Mouse (Mus musculus): Measurements from ENCODE around the gene Nfia. TPM values are rescaled to one million over a fixed set of nuclear protein-coding genes. Genes with fewer than 3 reads are reported as not detected.

Gene Nfia
- polyA plus RNA-seq, 1 experiment from 2014 or later = 37.2 TPM

GRCm38 (mm10) chr4:97847653-97848052 lies 75.1 kb downstream of the Nfia start:
- Histone ChIP-seq H3K9ac (replicated peaks; ENCODE audit: low read length) (no peak overlapping the region), H3K4me3 (replicated peaks; ENCODE audit: low read depth, low read length) (no peak overlapping the region), H3K36me3 (ENCODE audit: control insufficient read depth, insufficient read depth, low read length) (no peaks in the 10 kb centered on the region), H3K27ac (replicated peaks; ENCODE audit: low read depth, low read length) (no peak overlapping the region), H3K4me2 (ENCODE audit: low read length) (no peak overlapping the region), H3K4me1 (ENCODE audit: control insufficient read depth, insufficient read depth, low read length) (peaks cover 10% of the 10 kb centered on the region; the same call in 1 of the 2 replicates), H3K27me3 (ENCODE audit: control insufficient read depth, insufficient read depth, low read length) (peaks cover 26% of the 10 kb centered on the region), H3K9me3 (ENCODE audit: control insufficient read depth, low read length) (no peaks in the 10 kb centered on the region)
- WGBS = 85% methylated on average over 5 of the region's 5 CpGs
- no peak for ATAC-seq (ENCODE audit: low FRiP score, low TSS enrichment)
- DNase-seq = no peak

- no peak for ATAC-seq (ENCODE audit: low FRiP score, low TSS enrichment)
- 92% methylated on average over 3 of the region's 3 CpGs for WGBS
These were observed 78.5 kb downstream of the Nfia start for GRCm38 (mm10) chr4:97850991-97851390.

GRCm38 (mm10) chr4:97851698-97852097 lies 79.2 kb downstream of the Nfia start:
- H3K4me3 ChIP-seq (replicated peaks; ENCODE audit: low read depth, low read length) = no peak overlapping the region
- H3K27me3 ChIP-seq (ENCODE audit: control insufficient read depth, insufficient read depth, low read length) = peaks cover 12% of the 10 kb centered on the region
- H3K36me3 ChIP-seq (ENCODE audit: control insufficient read depth, insufficient read depth, low read length) = no peaks in the 10 kb centered on the region
- H3K9me3 ChIP-seq (ENCODE audit: control insufficient read depth, low read length) = no peaks in the 10 kb centered on the region
- no peak overlapping the region for H3K9ac ChIP-seq (replicated peaks; ENCODE audit: low read length)
- no peak overlapping the region for H3K4me2 ChIP-seq (ENCODE audit: low read length)
- H3K4me1 ChIP-seq (ENCODE audit: control insufficient read depth, insufficient read depth, low read length) = no peaks in the 10 kb centered on the region
- 54% methylated on average over 5 of the region's 5 CpGs for WGBS
- DNase-seq (no peak), ATAC-seq (ENCODE audit: low FRiP score, low TSS enrichment) (no peak)
- no peak overlapping the region for H3K27ac ChIP-seq (replicated peaks; ENCODE audit: low read depth, low read length)

More at GRCm38 (mm10) chr4:97850991-97851390, 78.5 kb downstream of the Nfia start:
- H3K4me2 ChIP-seq (ENCODE audit: low read length) = no peak overlapping the region
- no peak for DNase-seq
- peaks cover 19% of the 10 kb centered on the region for H3K27me3 ChIP-seq (ENCODE audit: control insufficient read depth, insufficient read depth, low read length)
- H3K4me3 ChIP-seq (replicated peaks; ENCODE audit: low read depth, low read length) = no peak overlapping the region
- no peaks in the 10 kb centered on the region for H3K36me3 ChIP-seq (ENCODE audit: control insufficient read depth, insufficient read depth, low read length)
- no peak overlapping the region for H3K9ac ChIP-seq (replicated peaks; ENCODE audit: low read length)
- no peak overlapping the region for H3K27ac ChIP-seq (replicated peaks; ENCODE audit: low read depth, low read length)
- H3K4me1 ChIP-seq (ENCODE audit: control insufficient read depth, insufficient read depth, low read length) = no peaks in the 10 kb centered on the region
- no peaks in the 10 kb centered on the region for H3K9me3 ChIP-seq (ENCODE audit: control insufficient read depth, low read length)

- no peaks in the 10 kb centered on the region for H3K4me1 ChIP-seq (ENCODE audit: control insufficient read depth, insufficient read depth, low read length)
- no peak overlapping the region for H3K9ac ChIP-seq (replicated peaks; ENCODE audit: low read length)
- H3K9me3 ChIP-seq (ENCODE audit: control insufficient read depth, low read length) = no peaks in the 10 kb centered on the region
- no peak overlapping the region for H3K27ac ChIP-seq (replicated peaks; ENCODE audit: low read depth, low read length)
- 90% methylated on average over 2 of the region's 2 CpGs for WGBS
- no peak for ATAC-seq (ENCODE audit: low FRiP score, low TSS enrichment)
- no peak overlapping the region for H3K4me3 ChIP-seq (replicated peaks; ENCODE audit: low read depth, low read length)
- H3K36me3 ChIP-seq (ENCODE audit: control insufficient read depth, insufficient read depth, low read length) = no peaks in the 10 kb centered on the region
- H3K4me2 ChIP-seq (ENCODE audit: low read length) = no peak overlapping the region
- H3K27me3 ChIP-seq (ENCODE audit: control insufficient read depth, insufficient read depth, low read length) = 0 out of 2 replicates have a peak, but pooled peaks cover 4% of the 10 kb centered on the region
- no peak for DNase-seq
These were observed 80.1 kb downstream of the Nfia start for GRCm38 (mm10) chr4:97852626-97853025.

- Histone ChIP-seq H3K27ac (replicated peaks; ENCODE audit: low read depth, low read length) (no peak overlapping the region), H3K9ac (replicated peaks; ENCODE audit: low read length) (no peak overlapping the region), H3K4me3 (replicated peaks; ENCODE audit: low read depth, low read length) (no peak overlapping the region), H3K4me2 (ENCODE audit: low read length) (no peak overlapping the region), H3K36me3 (ENCODE audit: control insufficient read depth, insufficient read depth, low read length) (no peaks in the 10 kb centered on the region), H3K27me3 (ENCODE audit: control insufficient read depth, insufficient read depth, low read length) (no peaks in the 10 kb centered on the region), H3K9me3 (ENCODE audit: control insufficient read depth, low read length) (no peaks in the 10 kb centered on the region), H3K4me1 (ENCODE audit: control insufficient read depth, insufficient read depth, low read length) (0 out of 2 replicates have a peak, but pooled peaks cover 3% of the 10 kb centered on the region)
- ATAC-seq (ENCODE audit: low FRiP score, low TSS enrichment) = no peak
- 90% methylated on average over 4 of the region's 4 CpGs for WGBS
- no peak for DNase-seq
These were observed 82.2 kb downstream of the Nfia start for GRCm38 (mm10) chr4:97854779-97855178.

GRCm38 (mm10) chr4:97855712-97856420 lies 83.3 kb downstream of the Nfia start:
- H3K9me3 ChIP-seq (ENCODE audit: control insufficient read depth, low read length) = no peaks in the 10 kb centered on the region
- H3K36me3 ChIP-seq (ENCODE audit: control insufficient read depth, insufficient read depth, low read length) = no peaks in the 10 kb centered on the region
- WGBS = 96% methylated on average over 8 of the region's 8 CpGs
- 0 out of 2 replicates have a peak, but pooled peaks cover 3% of the 10 kb centered on the region for H3K4me1 ChIP-seq (ENCODE audit: control insufficient read depth, insufficient read depth, low read length)
- H3K4me2 ChIP-seq (ENCODE audit: low read length) = no peak overlapping the region
- no peak for DNase-seq
- H3K9ac ChIP-seq (replicated peaks; ENCODE audit: low read length) = no peak overlapping the region
- H3K4me3 ChIP-seq (replicated peaks; ENCODE audit: low read depth, low read length) = no peak overlapping the region
- no peaks in the 10 kb centered on the region for H3K27me3 ChIP-seq (ENCODE audit: control insufficient read depth, insufficient read depth, low read length)
- no peak for ATAC-seq (ENCODE audit: low FRiP score, low TSS enrichment)
- no peak overlapping the region for H3K27ac ChIP-seq (replicated peaks; ENCODE audit: low read depth, low read length)

- Histone ChIP-seq H3K4me3 (replicated peaks; ENCODE audit: low read depth, low read length) (no peak overlapping the region), H3K4me1 (ENCODE audit: control insufficient read depth, insufficient read depth, low read length) (0 out of 2 replicates have a peak, but pooled peaks cover 3% of the 10 kb centered on the region), H3K27me3 (ENCODE audit: control insufficient read depth, insufficient read depth, low read length) (no peaks in the 10 kb centered on the region), H3K4me2 (ENCODE audit: low read length) (no peak overlapping the region), H3K9me3 (ENCODE audit: control insufficient read depth, low read length) (no peaks in the 10 kb centered on the region), H3K9ac (replicated peaks; ENCODE audit: low read length) (no peak overlapping the region), H3K36me3 (ENCODE audit: control insufficient read depth, insufficient read depth, low read length) (no peaks in the 10 kb centered on the region), H3K27ac (replicated peaks; ENCODE audit: low read depth, low read length) (no peak overlapping the region)
- ATAC-seq (ENCODE audit: low FRiP score, low TSS enrichment) (no peak), DNase-seq (no peak)
- 87% methylated on average over 2 of the region's 2 CpGs for WGBS
These were observed 85.0 kb downstream of the Nfia start for GRCm38 (mm10) chr4:97857549-97857948.

- DNase-seq (no peak), ATAC-seq (ENCODE audit: low FRiP score, low TSS enrichment) (no peak)
- no peaks in the 10 kb centered on the region for H3K27me3 ChIP-seq (ENCODE audit: control insufficient read depth, insufficient read depth, low read length)
- no peaks in the 10 kb centered on the region for H3K9me3 ChIP-seq (ENCODE audit: control insufficient read depth, low read length)
- no peak overlapping the region for H3K4me3 ChIP-seq (replicated peaks; ENCODE audit: low read depth, low read length)
- H3K4me1 ChIP-seq (ENCODE audit: control insufficient read depth, insufficient read depth, low read length) = 0 out of 2 replicates have a peak, but pooled peaks cover 3% of the 10 kb centered on the region
- H3K36me3 ChIP-seq (ENCODE audit: control insufficient read depth, insufficient read depth, low read length) = no peaks in the 10 kb centered on the region
- no peak overlapping the region for H3K4me2 ChIP-seq (ENCODE audit: low read length)
- no peak overlapping the region for H3K9ac ChIP-seq (replicated peaks; ENCODE audit: low read length)
- no peak overlapping the region for H3K27ac ChIP-seq (replicated peaks; ENCODE audit: low read depth, low read length)
- 79% methylated on average over 4 of the region's 4 CpGs for WGBS
These were observed 86.9 kb downstream of the Nfia start for GRCm38 (mm10) chr4:97859431-97859830.

- Histone ChIP-seq H3K9ac (replicated peaks; ENCODE audit: low read length) (no peak overlapping the region), H3K4me3 (replicated peaks; ENCODE audit: low read depth, low read length) (no peak overlapping the region), H3K36me3 (ENCODE audit: control insufficient read depth, insufficient read depth, low read length) (no peaks in the 10 kb centered on the region), H3K9me3 (ENCODE audit: control insufficient read depth, low read length) (no peaks in the 10 kb centered on the region), H3K4me1 (ENCODE audit: control insufficient read depth, insufficient read depth, low read length) (0 out of 2 replicates have a peak, but pooled peaks cover 3% of the 10 kb centered on the region), H3K4me2 (ENCODE audit: low read length) (no peak overlapping the region), H3K27ac (replicated peaks; ENCODE audit: low read depth, low read length) (no peak overlapping the region), H3K27me3 (ENCODE audit: control insufficient read depth, insufficient read depth, low read length) (no peaks in the 10 kb centered on the region)
- no peak for ATAC-seq (ENCODE audit: low FRiP score, low TSS enrichment)
- WGBS = 80% methylated on average over 3 of the region's 3 CpGs
- DNase-seq = no peak
These were observed 87.8 kb downstream of the Nfia start for GRCm38 (mm10) chr4:97860376-97860775.

Data from midbrain, embryonic 14.5 days (tissue).